Mouse (Mus musculus): Measurements from ENCODE around the gene Nol10. TPM values are rescaled to one million over a fixed set of nuclear protein-coding genes. Genes with fewer than 3 reads are reported as not detected.

Gene Nol10
- polyA plus RNA-seq, 1 experiment from 2014 or later = 5.3 TPM

DNA sequence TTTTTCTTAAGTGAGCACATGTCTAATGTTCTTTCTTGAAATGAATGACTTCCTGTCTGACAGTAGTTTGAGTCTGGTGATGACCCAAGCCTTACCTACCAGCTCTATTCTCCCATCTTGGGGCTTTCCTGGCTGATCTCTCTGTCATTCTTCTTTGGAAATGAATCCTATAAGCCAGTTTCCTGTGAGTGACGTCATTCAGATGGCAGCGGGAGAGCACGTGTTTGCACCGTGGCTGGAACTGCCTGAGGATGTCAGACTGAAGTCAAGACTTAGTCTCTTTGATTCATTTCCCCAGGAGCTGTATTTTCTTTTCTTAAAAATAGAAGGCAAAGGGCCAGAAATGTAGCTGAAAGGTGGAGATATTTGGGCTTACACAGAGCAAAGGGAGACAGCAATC lies 42.3 kb downstream of the Nol10 start:
- H3K36me3 ChIP-seq (replicated peaks; ENCODE audit: insufficient read depth, low read length) = peaks cover 4% of the 10 kb centered on the region
- WGBS (ENCODE audit: insufficient replicate concordance) = 65% methylated on average over 4 of the region's 4 CpGs
- H3K27ac ChIP-seq (ENCODE audit: low read depth) = no peak overlapping the region
- no peak for TF ChIP-seq CTCF (IDR thresholded peaks at IDR 0.05; ENCODE audit: low read depth)
- no peak for TF ChIP-seq EP300 (IDR thresholded peaks at IDR 0.05; ENCODE audit: low read depth)
- H3K9ac ChIP-seq (replicated peaks) = no peak overlapping the region
- no peak for ATAC-seq
- DNase-seq = no peak
- no peak overlapping the region for H3K4me2 ChIP-seq (ENCODE audit: low read depth, low read length)
- H3K4me1 ChIP-seq (ENCODE audit: insufficient read depth) = no peaks in the 10 kb centered on the region
- H3K4me3 ChIP-seq (ENCODE audit: low read depth, low read length) = no peak overlapping the region
- no peaks in the 10 kb centered on the region for H3K27me3 ChIP-seq (ENCODE audit: insufficient read depth, low read length)
- H3K9me3 ChIP-seq (ENCODE audit: low read length) = no peaks in the 10 kb centered on the region

DNA sequence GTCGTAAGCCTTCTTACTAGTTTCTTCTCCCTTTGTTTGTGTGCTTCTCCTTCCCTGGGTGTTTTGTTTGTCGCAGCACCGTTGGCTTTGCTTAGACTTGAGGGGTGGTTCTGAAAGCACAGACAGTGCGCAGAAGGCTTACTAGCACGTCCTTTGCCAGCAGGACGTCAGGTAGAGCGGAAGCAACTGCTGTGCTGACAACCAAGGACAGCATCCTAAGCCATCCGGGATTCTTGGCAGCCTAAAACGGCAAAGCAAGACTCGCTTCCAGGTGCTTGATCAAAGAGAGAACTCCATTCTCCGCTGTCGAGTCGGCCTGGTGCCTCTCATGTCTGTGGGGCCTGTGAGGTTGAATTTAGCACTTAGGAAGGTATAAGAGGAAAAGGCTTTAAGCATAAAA lies 44.9 kb downstream of the Nol10 start:
- WGBS (ENCODE audit: insufficient replicate concordance) = 85% methylated on average over 13 of the region's 13 CpGs
- H3K27ac ChIP-seq (ENCODE audit: low read depth) = no peak overlapping the region
- ATAC-seq (no peak), DNase-seq (no peak)
- no peaks in the 10 kb centered on the region for H3K27me3 ChIP-seq (ENCODE audit: insufficient read depth, low read length)
- H3K4me2 ChIP-seq (ENCODE audit: low read depth, low read length) = no peak overlapping the region
- TF ChIP-seq EP300 (IDR thresholded peaks at IDR 0.05; ENCODE audit: low read depth) (no peak), CTCF (IDR thresholded peaks at IDR 0.05; ENCODE audit: low read depth) (no peak)
- H3K9ac ChIP-seq (replicated peaks) = no peak overlapping the region
- no peak overlapping the region for H3K4me3 ChIP-seq (ENCODE audit: low read depth, low read length)
- H3K9me3 ChIP-seq (ENCODE audit: low read length) = no peaks in the 10 kb centered on the region
- H3K4me1 ChIP-seq (ENCODE audit: insufficient read depth) = no peaks in the 10 kb centered on the region
- no peaks in the 10 kb centered on the region; the same call in 1 of the 2 replicates for H3K36me3 ChIP-seq (replicated peaks; ENCODE audit: insufficient read depth, low read length)

DNA sequence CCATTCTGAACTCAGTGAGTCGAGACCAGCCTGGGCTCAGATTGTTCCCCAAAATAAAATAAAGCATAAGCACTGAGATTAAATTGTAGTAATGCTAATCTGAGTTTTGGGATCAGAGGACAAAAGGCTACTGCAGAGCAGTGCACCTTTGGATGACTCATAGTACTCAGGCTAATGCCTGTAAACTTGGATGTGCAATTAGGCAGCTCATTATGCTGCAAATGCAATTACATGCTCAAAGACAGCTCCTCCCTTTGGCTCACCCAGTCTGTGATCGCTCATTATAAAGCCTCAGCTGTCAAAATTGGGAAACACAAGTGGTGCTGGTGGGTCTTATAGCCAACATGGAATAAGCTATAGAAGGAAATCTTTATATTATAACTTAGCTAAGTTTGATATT lies 48.9 kb downstream of the Nol10 start:
- 70% methylated on average over 2 of the region's 2 CpGs for WGBS (ENCODE audit: insufficient replicate concordance)
- H3K27ac ChIP-seq (ENCODE audit: low read depth) = no peak overlapping the region
- H3K4me3 ChIP-seq (ENCODE audit: low read depth, low read length) = no peak overlapping the region
- ATAC-seq (no peak), DNase-seq (no peak)
- H3K36me3 ChIP-seq (replicated peaks; ENCODE audit: insufficient read depth, low read length) = no peaks in the 10 kb centered on the region; the same call in 1 of the 2 replicates
- no peaks in the 10 kb centered on the region for H3K27me3 ChIP-seq (ENCODE audit: insufficient read depth, low read length)
- no peak overlapping the region for H3K9ac ChIP-seq (replicated peaks)
- no peaks in the 10 kb centered on the region for H3K9me3 ChIP-seq (ENCODE audit: low read length)
- H3K4me2 ChIP-seq (ENCODE audit: low read depth, low read length) = no peak overlapping the region
- H3K4me1 ChIP-seq (ENCODE audit: insufficient read depth) = no peaks in the 10 kb centered on the region
- TF ChIP-seq EP300 (IDR thresholded peaks at IDR 0.05; ENCODE audit: low read depth) (no peak), CTCF (IDR thresholded peaks at IDR 0.05; ENCODE audit: low read depth) (no peak)

DNA sequence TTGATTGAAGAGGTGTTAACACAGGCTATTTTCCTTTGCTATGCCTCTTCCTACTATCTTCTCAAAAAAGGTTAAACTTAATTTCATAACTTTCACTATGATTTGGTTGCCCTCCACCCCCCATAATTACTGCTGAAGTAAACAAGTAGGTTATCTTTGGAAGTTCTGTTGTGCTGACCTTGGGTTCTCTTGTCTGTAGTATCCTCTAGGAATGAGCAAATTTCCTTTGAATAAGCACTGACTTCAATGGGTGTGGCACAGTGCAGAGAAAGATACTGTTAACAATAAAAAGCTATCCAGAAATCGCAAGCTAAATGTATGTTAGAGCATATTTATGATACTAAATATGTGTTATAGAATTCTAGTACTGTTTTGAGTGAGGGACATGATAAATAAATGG lies 53.2 kb downstream of the Nol10 start:
- peaks cover 12% of the 10 kb centered on the region for H3K36me3 ChIP-seq (replicated peaks; ENCODE audit: insufficient read depth, low read length)
- no peak overlapping the region for H3K9ac ChIP-seq (replicated peaks)
- H3K27me3 ChIP-seq (ENCODE audit: insufficient read depth, low read length) = no peaks in the 10 kb centered on the region
- no peak overlapping the region for H3K27ac ChIP-seq (ENCODE audit: low read depth)
- no peak for DNase-seq
- H3K9me3 ChIP-seq (ENCODE audit: low read length) = no peaks in the 10 kb centered on the region
- WGBS (ENCODE audit: insufficient replicate concordance) = 90% methylated on average over 1 of the region's 1 CpGs
- no peak overlapping the region for H3K4me3 ChIP-seq (ENCODE audit: low read depth, low read length)
- TF ChIP-seq CTCF (IDR thresholded peaks at IDR 0.05; ENCODE audit: low read depth) = no peak
- no peak overlapping the region for H3K4me2 ChIP-seq (ENCODE audit: low read depth, low read length)
- no peak for ATAC-seq
- no peaks in the 10 kb centered on the region for H3K4me1 ChIP-seq (ENCODE audit: insufficient read depth)

DNA sequence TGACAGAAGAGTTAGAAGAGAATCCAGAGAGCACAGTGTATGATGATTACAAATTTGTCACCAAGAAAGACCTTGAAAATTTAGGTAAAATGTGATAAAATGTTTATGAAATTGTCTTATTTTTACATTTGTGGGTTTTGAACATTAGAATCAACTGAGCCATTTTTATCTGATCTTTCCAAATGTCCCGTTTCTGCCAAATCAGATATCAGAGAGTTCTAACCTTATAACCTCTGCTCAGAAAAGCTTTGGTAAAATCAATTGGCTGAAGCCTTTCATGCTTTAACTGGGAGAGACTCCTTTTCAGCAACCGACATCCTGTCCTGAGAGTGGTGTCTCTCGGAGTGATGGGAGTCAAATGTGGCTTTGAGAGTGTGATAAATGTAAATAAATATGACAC lies 53.9 kb downstream of the Nol10 start:
- no peak for TF ChIP-seq EP300 (IDR thresholded peaks at IDR 0.05; ENCODE audit: low read depth)
- Histone ChIP-seq H3K36me3 (replicated peaks; ENCODE audit: insufficient read depth, low read length) (peaks cover 16% of the 10 kb centered on the region), H3K27ac (ENCODE audit: low read depth) (no peak overlapping the region)

DNA sequence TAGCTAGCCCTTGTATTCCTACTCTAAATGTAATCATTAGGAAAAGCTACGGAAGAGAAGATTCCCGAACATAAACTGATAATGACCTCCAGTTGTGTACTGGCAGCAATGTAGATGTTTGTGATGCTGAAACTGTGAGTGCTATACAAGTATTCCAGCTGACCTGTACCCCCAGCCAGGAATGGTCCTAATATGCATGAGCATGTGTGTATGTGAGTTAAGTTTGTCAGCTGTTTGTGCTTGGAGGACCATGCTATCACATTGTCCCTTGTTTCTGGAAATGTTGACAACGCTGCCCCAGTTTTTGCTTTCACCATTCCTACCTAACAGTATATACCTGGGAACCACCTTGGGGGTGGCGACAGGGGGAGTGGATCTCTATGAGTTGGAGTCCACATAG lies 55.7 kb downstream of the Nol10 start:
- Histone ChIP-seq H3K36me3 (replicated peaks; ENCODE audit: insufficient read depth, low read length) (peaks cover 22% of the 10 kb centered on the region), H3K4me2 (ENCODE audit: low read depth, low read length) (no peak overlapping the region), H3K4me1 (ENCODE audit: insufficient read depth) (no peaks in the 10 kb centered on the region), H3K27ac (ENCODE audit: low read depth) (no peak overlapping the region), H3K4me3 (ENCODE audit: low read depth, low read length) (no peak overlapping the region), H3K27me3 (ENCODE audit: insufficient read depth, low read length) (no peaks in the 10 kb centered on the region), H3K9me3 (ENCODE audit: low read length) (no peaks in the 10 kb centered on the region), H3K9ac (replicated peaks) (no peak overlapping the region)
- 83% methylated on average over 4 of the region's 4 CpGs for WGBS (ENCODE audit: insufficient replicate concordance)
- ATAC-seq = no peak
- TF ChIP-seq EP300 (IDR thresholded peaks at IDR 0.05; ENCODE audit: low read depth) (no peak), CTCF (IDR thresholded peaks at IDR 0.05; ENCODE audit: low read depth) (no peak)
- no peak for DNase-seq

More for the DNA sequence above, 53.9 kb downstream of the Nol10 start:
- Histone ChIP-seq H3K27me3 (ENCODE audit: insufficient read depth, low read length) (no peaks in the 10 kb centered on the region), H3K9me3 (ENCODE audit: low read length) (no peaks in the 10 kb centered on the region), H3K4me3 (ENCODE audit: low read depth, low read length) (no peak overlapping the region), H3K4me1 (ENCODE audit: insufficient read depth) (no peaks in the 10 kb centered on the region), H3K4me2 (ENCODE audit: low read depth, low read length) (no peak overlapping the region), H3K9ac (replicated peaks) (no peak overlapping the region)
- ATAC-seq (no peak), DNase-seq (no peak)
- 64% methylated on average over 3 of the region's 3 CpGs for WGBS (ENCODE audit: insufficient replicate concordance)

DNA sequence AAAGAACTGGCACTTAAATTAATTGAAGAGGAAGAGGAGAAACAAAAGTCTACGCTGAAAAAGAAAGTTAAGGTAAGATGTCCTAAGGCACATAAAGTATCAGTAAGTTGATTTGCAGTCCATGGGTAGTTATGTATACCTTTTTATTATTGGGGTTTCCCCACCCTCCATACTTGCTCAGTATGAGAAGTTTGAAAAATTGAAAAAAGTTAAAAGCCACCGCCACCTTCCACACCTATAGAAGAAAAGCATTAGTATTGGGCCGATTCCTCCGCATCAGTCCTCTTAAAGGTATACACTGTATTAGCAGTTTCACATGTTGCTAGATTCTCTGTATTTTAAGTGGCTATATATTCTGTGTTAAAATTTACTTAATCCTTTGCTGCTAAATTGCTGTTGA lies 58.6 kb downstream of the Nol10 start:
- Histone ChIP-seq H3K27ac (ENCODE audit: low read depth) (no peak overlapping the region), H3K4me3 (ENCODE audit: low read depth, low read length) (no peak overlapping the region), H3K4me2 (ENCODE audit: low read depth, low read length) (no peak overlapping the region), H3K4me1 (ENCODE audit: insufficient read depth) (no peaks in the 10 kb centered on the region), H3K9me3 (ENCODE audit: low read length) (no peaks in the 10 kb centered on the region), H3K27me3 (ENCODE audit: insufficient read depth, low read length) (no peaks in the 10 kb centered on the region), H3K36me3 (replicated peaks; ENCODE audit: insufficient read depth, low read length) (peaks cover 28% of the 10 kb centered on the region), H3K9ac (replicated peaks) (no peak overlapping the region)
- 91% methylated on average over 4 of the region's 4 CpGs for WGBS (ENCODE audit: insufficient replicate concordance)
- no peak for DNase-seq
- ATAC-seq = no peak
- TF ChIP-seq EP300 (IDR thresholded peaks at IDR 0.05; ENCODE audit: low read depth) = no peak
- no peak for TF ChIP-seq CTCF (IDR thresholded peaks at IDR 0.05; ENCODE audit: low read depth)

Data from liver, postnatal 0 days (tissue).